Mouse (Mus musculus) stomach, postnatal 0 days (tissue): ENCODE results near the gene Plekha5.

Source experiments
- CTCF ChIP-seq: IDR thresholded peaks from 2 replicates; pipeline ENCODE4 v1.5.1; 2016; ENCODE audit warnings: antibody characterized with exemption, low read depth, mild to moderate bottlenecking, moderate library complexity
- EP300 ChIP-seq: optimal IDR thresholded peaks from 2 replicates; pipeline ENCODE3; 2016; ENCODE audit warnings: antibody characterized with exemption

GRCm38 (mm10) chr6:140630306-140630705 is 206.5 kb downstream of the Plekha5 start:
- TF ChIP-seq CTCF = no peak
- TF ChIP-seq EP300 = no peak
